In genomic region chr7:99290008-99290407, GRCm38 (mm10) we compare ENCODE assay signal across 14 mouse cellular contexts. TPM values are rescaled to one million over a fixed set of nuclear protein-coding genes. Genes with fewer than 3 reads are reported as not detected.
DNase-seq lines count a peak whose midpoint lies in the region; ATAC-seq lines count a peak whose summit lies in the region.
"Had no signal": no experiment of that assay in that cellular context is flagged by ENCODE, and none has a peak within 500 bp of the region (broad histone marks: within the 10 kb centered on the region; RNA-seq: fewer than 3 reads in every experiment).

No protein-coding gene starts in this region.

- H3K27me3 ChIP-seq in hindbrain, embryonic 12.5 days, result no peaks in the 10 kb centered on the region
- no peaks in the 10 kb centered on the region for H3K27me3 ChIP-seq in hindbrain, embryonic 11.5 days (ENCODE audit: control insufficient read depth, insufficient read depth, low read length)
- no peaks in the 10 kb centered on the region for H3K27me3 ChIP-seq in midbrain, embryonic 14.5 days (ENCODE audit: control insufficient read depth, insufficient read depth, low read length)
- no peaks in the 10 kb centered on the region for H3K27me3 ChIP-seq in midbrain, embryonic 10.5 days (ENCODE audit: low read depth, poor library complexity, severe bottlenecking)
- no peaks in the 10 kb centered on the region for H3K27me3 ChIP-seq in heart, embryonic 12.5 days (replicated peaks)

- peaks cover 41% of the 10 kb centered on the region for H3K4me1 ChIP-seq in hindbrain, embryonic 12.5 days
- peaks cover 3% of the 10 kb centered on the region; the same call in 1 of the 2 replicates for H3K4me1 ChIP-seq in hindbrain, embryonic 11.5 days (replicated peaks; ENCODE audit: control insufficient read depth, insufficient read depth, low read length)
- peaks cover 14% of the 10 kb centered on the region; the same call in 1 of the 2 replicates for H3K4me1 ChIP-seq in midbrain, embryonic 14.5 days (ENCODE audit: control insufficient read depth, insufficient read depth, low read length)
- H3K4me1 ChIP-seq in midbrain, embryonic 10.5 days, result peaks cover 48% of the 10 kb centered on the region
- peaks cover 23% of the 10 kb centered on the region for H3K4me1 ChIP-seq in heart, embryonic 12.5 days (replicated peaks)

- peaks cover 30% of the 10 kb centered on the region for H3K36me3 ChIP-seq in hindbrain, embryonic 12.5 days
- H3K36me3 ChIP-seq in hindbrain, embryonic 11.5 days (ENCODE audit: control insufficient read depth, insufficient read depth, low read length), result no peaks in the 10 kb centered on the region
- peaks cover 23% of the 10 kb centered on the region for H3K36me3 ChIP-seq in midbrain, embryonic 14.5 days (ENCODE audit: control insufficient read depth, insufficient read depth, low read length)
- peaks cover 36% of the 10 kb centered on the region for H3K36me3 ChIP-seq in midbrain, embryonic 10.5 days
- H3K36me3 ChIP-seq in heart, embryonic 12.5 days, result no peaks in the 10 kb centered on the region

- ATAC-seq in hindbrain, embryonic 12.5 days (ENCODE audit: low FRiP score), result no peak
- no peak for ATAC-seq in hindbrain, embryonic 11.5 days (ENCODE audit: low FRiP score)
- ATAC-seq in midbrain, embryonic 14.5 days (ENCODE audit: low FRiP score, low TSS enrichment), result no peak
- ATAC-seq in heart, embryonic 12.5 days (ENCODE audit: insufficient number of reproducible peaks, low FRiP score), result no peak

- H3K4me2 ChIP-seq in hindbrain, embryonic 12.5 days (replicated peaks), result no peak overlapping the region
- H3K4me2 ChIP-seq in hindbrain, embryonic 11.5 days (replicated peaks; ENCODE audit: low read depth, low read length), result no peak overlapping the region
- H3K4me2 ChIP-seq in midbrain, embryonic 14.5 days (ENCODE audit: low read length), result no peak overlapping the region
- H3K4me2 ChIP-seq in heart, embryonic 12.5 days, result peak overlapping the region; percentile 52

- peak overlapping the region; percentile 30; the same call in 1 of the 2 replicates for H3K27ac ChIP-seq in hindbrain, embryonic 12.5 days
- no peak overlapping the region for H3K27ac ChIP-seq in hindbrain, embryonic 11.5 days (ENCODE audit: low read depth, low read length)
- H3K27ac ChIP-seq in midbrain, embryonic 14.5 days (replicated peaks; ENCODE audit: low read depth, low read length), result no peak overlapping the region
- H3K27ac ChIP-seq in midbrain, embryonic 10.5 days (replicated peaks), result no peak overlapping the region
- no peak overlapping the region for H3K27ac ChIP-seq in heart, embryonic 12.5 days (ENCODE audit: poor library complexity, severe bottlenecking)
- H3K27ac ChIP-seq: forebrain, embryonic 10.5 days; macrophage had no signal

- no peak for DNase-seq in hindbrain, embryonic 11.5 days (ENCODE audit: low spot score)
- DNase-seq in midbrain, embryonic 14.5 days, result no peak
- DNase-seq in midbrain, embryonic 10.5 days (ENCODE audit: low spot score), result no peak
- DNase-seq in kidney, postnatal 25 days, result peak; percentile 25 to 51
- no peak for DNase-seq in ovary, postnatal 10 days (ENCODE audit: low spot score)
- no peak for DNase-seq in lung, postnatal 14 days
- DNase-seq: cerebellum, adult 9-10 months; liver; right cerebral cortex, postnatal 25 days; thymus, adult 18-20 months had no signal

- H3K9me3 ChIP-seq in hindbrain, embryonic 12.5 days (replicated peaks), result 0 out of 2 replicates have a peak, but pooled peaks cover 5% of the 10 kb centered on the region
- H3K9me3 ChIP-seq in hindbrain, embryonic 11.5 days (ENCODE audit: control insufficient read depth, low read length), result no peaks in the 10 kb centered on the region
- peaks cover 6% of the 10 kb centered on the region; the same call in 1 of the 2 replicates for H3K9me3 ChIP-seq in midbrain, embryonic 14.5 days (ENCODE audit: control insufficient read depth, low read length)
- H3K9me3 ChIP-seq in midbrain, embryonic 10.5 days (replicated peaks), result peaks cover 16% of the 10 kb centered on the region
- H3K9me3 ChIP-seq in heart, embryonic 12.5 days (replicated peaks), result peaks cover 14% of the 10 kb centered on the region

- H3K9ac ChIP-seq in hindbrain, embryonic 12.5 days, result no peak overlapping the region
- H3K9ac ChIP-seq in hindbrain, embryonic 11.5 days (ENCODE audit: low read depth, low read length), result no peak overlapping the region
- 0 out of 2 replicates have a peak overlapping the region, but pooled peaks have one; percentile 16 for H3K9ac ChIP-seq in midbrain, embryonic 14.5 days (replicated peaks; ENCODE audit: low read length)
- H3K9ac ChIP-seq in heart, embryonic 12.5 days, result no peak overlapping the region

- no peak overlapping the region for H3K4me3 ChIP-seq in hindbrain, embryonic 12.5 days
- no peak overlapping the region for H3K4me3 ChIP-seq in hindbrain, embryonic 11.5 days (ENCODE audit: low read depth, low read length)
- no peak overlapping the region for H3K4me3 ChIP-seq in midbrain, embryonic 14.5 days (replicated peaks; ENCODE audit: low read depth, low read length)
- H3K4me3 ChIP-seq in midbrain, embryonic 10.5 days, result no peak overlapping the region
- no peak overlapping the region for H3K4me3 ChIP-seq in heart, embryonic 12.5 days
- H3K4me3 ChIP-seq: forebrain, embryonic 10.5 days had no signal

- 74% methylated on average over 8 of the region's 8 CpGs for WGBS in hindbrain, embryonic 12.5 days
- 82% methylated on average over 8 of the region's 8 CpGs for WGBS in hindbrain, embryonic 11.5 days
- WGBS in midbrain, embryonic 14.5 days, result 61% methylated on average over 8 of the region's 8 CpGs
- 84% methylated on average over 8 of the region's 8 CpGs for WGBS in midbrain, embryonic 10.5 days
- 29% methylated on average over 8 of the region's 8 CpGs for WGBS in heart, embryonic 12.5 days

RNA-seq across cellular contexts. Expression of gene Map6, which starts 22.8 kb away (rescaled TPM):
- 103 and 105 TPM in 2 replicates for polyA plus RNA-seq in hindbrain, embryonic 12.5 days (2016; fragmentation: Nextera tagmentation; extraction: Ambion mirVana)
- polyA plus RNA-seq in hindbrain, embryonic 11.5 days (2014; fragmentation: Nextera tagmentation; extraction: Ambion mirVana), result 49.6 and 51.8 TPM in 2 replicates
- polyA plus RNA-seq in midbrain, embryonic 14.5 days (2014; fragmentation: Nextera tagmentation; extraction: Ambion mirVana), result 94.4 and 102 TPM in 2 replicates
- polyA plus RNA-seq in midbrain, embryonic 10.5 days (2016; fragmentation: Nextera tagmentation; extraction: Ambion mirVana), result 27.9 and 39.5 TPM in 2 replicates
- 3.0 and 3.4 TPM in 2 replicates for polyA plus RNA-seq in heart, embryonic 12.5 days (2016; fragmentation: Nextera tagmentation; extraction: Ambion mirVana)

RNA-seq across cellular contexts. Expression of gene Mogat2, which starts 51.6 kb away (rescaled TPM):
- 5.3 and 6.3 TPM in 2 replicates for polyA plus RNA-seq in hindbrain, embryonic 12.5 days (2016; fragmentation: Nextera tagmentation; extraction: Ambion mirVana)
- 11.1 and 14.5 TPM in 2 replicates for polyA plus RNA-seq in hindbrain, embryonic 11.5 days (2014; fragmentation: Nextera tagmentation; extraction: Ambion mirVana)
- polyA plus RNA-seq in midbrain, embryonic 14.5 days (2014; fragmentation: Nextera tagmentation; extraction: Ambion mirVana), result 1.4 and 2.1 TPM in 2 replicates
- polyA plus RNA-seq in midbrain, embryonic 10.5 days (2016; fragmentation: Nextera tagmentation; extraction: Ambion mirVana), result 18.5 and 30.3 TPM in 2 replicates
- 2.5 and 3.1 TPM in 2 replicates for polyA plus RNA-seq in heart, embryonic 12.5 days (2016; fragmentation: Nextera tagmentation; extraction: Ambion mirVana)

Comparison
In these comparisons a context has a peak if more than half of its experiments do, and no peak if none do; other contexts are left out.
1. DNase-seq: peak in kidney, postnatal 25 days (2 of 2); none in hindbrain, embryonic 11.5 days (single experiment), midbrain, embryonic 14.5 days (single experiment), midbrain, embryonic 10.5 days (single experiment), ovary, postnatal 10 days (single experiment) and lung, postnatal 14 days (single experiment).